Mouse (Mus musculus): ENCODE data around the gene Thumpd3.

GRCm38 (mm10) chr6:113006833-113007232 is 39.2 kb upstream of the Thumpd3 start:
- no peak for TF ChIP-seq POLR2A (IDR thresholded peaks at IDR 0.05; ENCODE audit: low read depth, low read length)
- no peak for TF ChIP-seq CTCF (IDR thresholded peaks at IDR 0.05; ENCODE audit: extremely low read depth, insufficient read length, insufficient replicate concordance, low read depth, low read length)
